Mouse (Mus musculus): ENCODE data around the gene Pilrb1. TPM values are rescaled to one million over a fixed set of nuclear protein-coding genes. Genes with fewer than 3 reads are reported as not detected.

The Pilrb1 gene
- total and polyA plus RNA-seq, 2 experiments from 2014 or later, result 0.45 TPM; not detected in 1

DNA sequence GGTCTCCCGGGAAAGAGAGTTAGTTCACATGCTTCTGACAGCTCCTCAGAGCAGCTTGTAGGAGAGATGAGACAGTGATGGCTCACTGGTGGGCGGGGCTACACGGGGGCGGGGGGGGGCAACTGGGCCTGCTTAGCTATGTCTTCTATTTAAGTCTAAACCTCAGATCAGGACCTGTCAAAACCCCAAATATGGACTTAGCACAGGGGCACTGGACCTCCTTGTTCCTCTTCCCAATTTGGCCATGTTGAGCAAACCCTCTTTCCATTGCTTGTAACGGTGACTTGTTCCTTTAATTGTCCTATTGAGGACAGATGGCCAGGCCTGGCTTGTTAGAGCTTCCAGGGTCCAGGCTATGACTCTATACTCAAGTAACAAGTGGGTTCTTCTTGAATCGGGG is 26.4 kb downstream of the Pilrb1 start:
- Histone ChIP-seq H3K27ac (ENCODE audit: low read depth) (no peak overlapping the region), H3K9ac (replicated peaks; ENCODE audit: low read depth, low read length) (no peak overlapping the region), H3K4me3 (ENCODE audit: low read depth, low read length) (no peak overlapping the region), H3K4me2 (ENCODE audit: low read depth, low read length) (no peak overlapping the region), H3K36me3 (replicated peaks; ENCODE audit: control insufficient read depth, insufficient read depth, low read length) (no peaks in the 10 kb centered on the region), H3K4me1 (ENCODE audit: control insufficient read depth, insufficient read depth) (no peaks in the 10 kb centered on the region), H3K27me3 (ENCODE audit: control insufficient read depth, insufficient read depth, low read length) (no peaks in the 10 kb centered on the region), H3K9me3 (replicated peaks; ENCODE audit: control insufficient read depth, low read length) (no peaks in the 10 kb centered on the region)
- no peak for DNase-seq (ENCODE audit: low spot score)
- no peak for ATAC-seq (ENCODE audit: insufficient read depth, low read depth)
- TF ChIP-seq CTCF (IDR thresholded peaks at IDR 0.05; ENCODE audit: low read depth) (no peak), EP300 (IDR thresholded peaks at IDR 0.05; ENCODE audit: low read depth) (no peak)
- WGBS, result 56% methylated on average over 6 of the region's 6 CpGs

GRCm38 (mm10) chr5:137831106-137831505 is 26.8 kb downstream of the Pilrb1 start:
- WGBS, result 73% methylated on average over 4 of the region's 4 CpGs
- Histone ChIP-seq H3K27ac (ENCODE audit: low read depth) (no peak overlapping the region), H3K9ac (replicated peaks; ENCODE audit: low read depth, low read length) (no peak overlapping the region), H3K4me3 (ENCODE audit: low read depth, low read length) (no peak overlapping the region), H3K36me3 (replicated peaks; ENCODE audit: control insufficient read depth, insufficient read depth, low read length) (no peaks in the 10 kb centered on the region), H3K4me2 (ENCODE audit: low read depth, low read length) (no peak overlapping the region), H3K27me3 (ENCODE audit: control insufficient read depth, insufficient read depth, low read length) (no peaks in the 10 kb centered on the region), H3K4me1 (ENCODE audit: control insufficient read depth, insufficient read depth) (no peaks in the 10 kb centered on the region), H3K9me3 (replicated peaks; ENCODE audit: control insufficient read depth, low read length) (no peaks in the 10 kb centered on the region)
- ATAC-seq (ENCODE audit: insufficient read depth, low read depth) (no peak), DNase-seq (ENCODE audit: low spot score) (no peak)
- no peak for TF ChIP-seq CTCF (IDR thresholded peaks at IDR 0.05; ENCODE audit: low read depth)

GRCm38 (mm10) chr5:137830238-137830637 is 27.7 kb downstream of the Pilrb1 start:
- H3K27me3 ChIP-seq (ENCODE audit: control insufficient read depth, insufficient read depth, low read length), result no peaks in the 10 kb centered on the region
- no peak for ATAC-seq (ENCODE audit: insufficient read depth, low read depth)
- no peak for TF ChIP-seq CTCF (IDR thresholded peaks at IDR 0.05; ENCODE audit: low read depth)
- TF ChIP-seq EP300 (IDR thresholded peaks at IDR 0.05; ENCODE audit: low read depth), result no peak
- H3K36me3 ChIP-seq (replicated peaks; ENCODE audit: control insufficient read depth, insufficient read depth, low read length), result no peaks in the 10 kb centered on the region
- no peak overlapping the region for H3K9ac ChIP-seq (replicated peaks; ENCODE audit: low read depth, low read length)
- no peaks in the 10 kb centered on the region for H3K9me3 ChIP-seq (replicated peaks; ENCODE audit: control insufficient read depth, low read length)
- no peak for DNase-seq (ENCODE audit: low spot score)
- H3K4me1 ChIP-seq (ENCODE audit: control insufficient read depth, insufficient read depth), result no peaks in the 10 kb centered on the region
- no peak overlapping the region for H3K4me2 ChIP-seq (ENCODE audit: low read depth, low read length)
- 74% methylated on average over 7 of the region's 7 CpGs for WGBS
- no peak overlapping the region for H3K4me3 ChIP-seq (ENCODE audit: low read depth, low read length)
- H3K27ac ChIP-seq (ENCODE audit: low read depth), result peak overlapping the region; percentile 40

GRCm38 (mm10) chr5:137828694-137829093 is 29.2 kb downstream of the Pilrb1 start:
- WGBS, result 64% methylated on average over 6 of the region's 6 CpGs
- DNase-seq (ENCODE audit: low spot score), result no peak
- Histone ChIP-seq H3K27ac (ENCODE audit: low read depth) (no peak overlapping the region), H3K36me3 (replicated peaks; ENCODE audit: control insufficient read depth, insufficient read depth, low read length) (no peaks in the 10 kb centered on the region), H3K4me3 (ENCODE audit: low read depth, low read length) (no peak overlapping the region), H3K9ac (replicated peaks; ENCODE audit: low read depth, low read length) (no peak overlapping the region), H3K4me2 (ENCODE audit: low read depth, low read length) (no peak overlapping the region), H3K4me1 (ENCODE audit: control insufficient read depth, insufficient read depth) (no peaks in the 10 kb centered on the region), H3K9me3 (replicated peaks; ENCODE audit: control insufficient read depth, low read length) (no peaks in the 10 kb centered on the region), H3K27me3 (ENCODE audit: control insufficient read depth, insufficient read depth, low read length) (no peaks in the 10 kb centered on the region)
- no peak for ATAC-seq (ENCODE audit: insufficient read depth, low read depth)
- TF ChIP-seq CTCF (IDR thresholded peaks at IDR 0.05; ENCODE audit: low read depth) (no peak), EP300 (IDR thresholded peaks at IDR 0.05; ENCODE audit: low read depth) (no peak)

DNA sequence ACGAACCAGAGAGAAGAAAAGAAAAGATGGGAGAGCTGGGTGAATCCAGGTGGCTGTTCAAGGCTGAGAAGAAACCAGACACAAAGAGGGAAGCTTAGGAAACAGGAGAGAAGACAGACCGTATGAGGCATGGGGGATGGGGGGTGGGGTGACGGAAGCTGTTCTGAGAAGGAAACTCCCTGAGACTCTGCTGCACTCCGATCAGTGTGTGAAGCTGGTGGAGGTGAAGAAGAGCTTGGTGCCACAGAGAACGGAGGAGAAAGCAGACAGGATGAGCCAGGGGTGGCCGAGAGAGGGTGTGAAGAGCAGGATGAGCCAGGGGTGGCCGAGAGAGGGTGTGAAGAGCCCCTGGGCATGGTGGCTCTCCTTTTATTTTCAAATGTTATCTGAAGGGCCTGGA is 31.5 kb downstream of the Pilrb1 start:
- DNase-seq (ENCODE audit: low spot score) (no peak), ATAC-seq (ENCODE audit: insufficient read depth, low read depth) (no peak)
- Histone ChIP-seq H3K36me3 (replicated peaks; ENCODE audit: control insufficient read depth, insufficient read depth, low read length) (no peaks in the 10 kb centered on the region), H3K27me3 (ENCODE audit: control insufficient read depth, insufficient read depth, low read length) (no peaks in the 10 kb centered on the region), H3K4me1 (ENCODE audit: control insufficient read depth, insufficient read depth) (no peaks in the 10 kb centered on the region), H3K4me3 (ENCODE audit: low read depth, low read length) (no peak overlapping the region), H3K9me3 (replicated peaks; ENCODE audit: control insufficient read depth, low read length) (no peaks in the 10 kb centered on the region), H3K4me2 (ENCODE audit: low read depth, low read length) (no peak overlapping the region), H3K9ac (replicated peaks; ENCODE audit: low read depth, low read length) (no peak overlapping the region), H3K27ac (ENCODE audit: low read depth) (no peak overlapping the region)
- WGBS, result 24% methylated on average over 7 of the region's 7 CpGs
- no peak for TF ChIP-seq CTCF (IDR thresholded peaks at IDR 0.05; ENCODE audit: low read depth)
- no peak for TF ChIP-seq EP300 (IDR thresholded peaks at IDR 0.05; ENCODE audit: low read depth)

DNA sequence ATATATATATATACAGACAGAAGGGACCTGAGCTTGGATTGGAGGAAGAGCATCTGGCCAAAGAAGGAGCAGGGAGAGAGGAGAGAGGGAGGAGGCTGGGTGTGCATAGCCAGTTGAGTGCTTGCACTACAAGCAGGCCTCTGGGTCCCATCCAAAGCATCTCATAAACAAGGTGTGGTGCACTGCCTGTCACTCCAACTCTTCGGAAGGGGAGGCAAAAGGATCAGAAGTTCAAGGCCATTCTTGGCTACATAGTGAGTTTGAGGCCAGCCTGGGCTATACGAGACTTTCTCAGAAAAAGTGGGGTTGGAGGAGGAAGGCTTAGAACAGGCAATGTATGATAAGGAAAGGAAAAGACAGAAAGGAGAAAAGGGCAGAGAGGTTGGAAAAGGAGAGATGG is 31.9 kb downstream of the Pilrb1 start:
- WGBS, result 62% methylated on average over 2 of the region's 2 CpGs
- DNase-seq (ENCODE audit: low spot score) (no peak), ATAC-seq (ENCODE audit: insufficient read depth, low read depth) (no peak)
- no peaks in the 10 kb centered on the region for H3K27me3 ChIP-seq (ENCODE audit: control insufficient read depth, insufficient read depth, low read length)
- H3K9me3 ChIP-seq (replicated peaks; ENCODE audit: control insufficient read depth, low read length), result no peaks in the 10 kb centered on the region
- no peak overlapping the region for H3K4me2 ChIP-seq (ENCODE audit: low read depth, low read length)
- H3K9ac ChIP-seq (replicated peaks; ENCODE audit: low read depth, low read length), result no peak overlapping the region
- TF ChIP-seq CTCF (IDR thresholded peaks at IDR 0.05; ENCODE audit: low read depth) (no peak), EP300 (IDR thresholded peaks at IDR 0.05; ENCODE audit: low read depth) (no peak)
- no peaks in the 10 kb centered on the region for H3K36me3 ChIP-seq (replicated peaks; ENCODE audit: control insufficient read depth, insufficient read depth, low read length)
- H3K4me3 ChIP-seq (ENCODE audit: low read depth, low read length), result no peak overlapping the region
- H3K27ac ChIP-seq (ENCODE audit: low read depth), result no peak overlapping the region
- H3K4me1 ChIP-seq (ENCODE audit: control insufficient read depth, insufficient read depth), result no peaks in the 10 kb centered on the region
